Mouse (Mus musculus) CD4-positive, CD25-positive, alpha-beta regulatory T cell, adult 2 months (primary cell): ENCODE measurements at regions not wholly inside any gene's neighbourhood (a gene's known extent, or its start where the extent isn't known, plus 50 kb on each side); places are given as distances from the start of the nearest gene placed in this dataset.

Experiments
- DNase-seq: peaks from one replicate; pipeline ENCODE4 v3.0.0-alpha.2; 2012; ENCODE audit warnings: low read depth, low spot score

- DNase-seq: peak; percentile 46
Observed at GRCm38 (mm10) chr10:83819266-83819949, 96.7 kb downstream of the 1500009L16Rik start.

GRCm38 (mm10) chr10:83819950-83820275, 97.2 kb downstream of the 1500009L16Rik start:
- DNase-seq: no peak

- DNase-seq: no peak
Observed at GRCm38 (mm10) chr10:83821089-83821488, 98.4 kb downstream of the 1500009L16Rik start.

GRCm38 (mm10) chr10:83826105-83826504, 103.4 kb downstream of the 1500009L16Rik start:
- DNase-seq: no peak

- DNase-seq: no peak
Observed at GRCm38 (mm10) chr10:83836351-83836750, 113.7 kb downstream of the 1500009L16Rik start.

GRCm38 (mm10) chr10:83840226-83840625, 117.6 kb downstream of the 1500009L16Rik start:
- no peak for DNase-seq

- DNase-seq: no peak
Observed at GRCm38 (mm10) chr10:83850881-83851280, 128.2 kb downstream of the 1500009L16Rik start.

- no peak for DNase-seq
Observed at GRCm38 (mm10) chr10:83852194-83852593, 129.5 kb downstream of the 1500009L16Rik start.

- no peak for DNase-seq
Observed at GRCm38 (mm10) chr10:83852806-83853205, 130.1 kb downstream of the 1500009L16Rik start.

GRCm38 (mm10) chr10:83857794-83858442, 135.3 kb downstream of the 1500009L16Rik start:
- DNase-seq: no peak

GRCm38 (mm10) chr10:83858689-83859088, 136.0 kb downstream of the 1500009L16Rik start:
- no peak for DNase-seq

GRCm38 (mm10) chr10:83859633-83860032, 137.0 kb downstream of the 1500009L16Rik start:
- no peak for DNase-seq

- no peak for DNase-seq
Observed at GRCm38 (mm10) chr10:83861574-83862190, 139.0 kb downstream of the 1500009L16Rik start.

GRCm38 (mm10) chr10:83864591-83864990, 141.9 kb downstream of the 1500009L16Rik start:
- no peak for DNase-seq

- no peak for DNase-seq
Observed at GRCm38 (mm10) chr10:83865929-83866328, 143.3 kb downstream of the 1500009L16Rik start.

GRCm38 (mm10) chr10:83871736-83872400, 149.2 kb downstream of the 1500009L16Rik start:
- DNase-seq: no peak

- no peak for DNase-seq
Observed at GRCm38 (mm10) chr10:83878745-83879144, 156.1 kb downstream of the 1500009L16Rik start.

- DNase-seq: no peak
Observed at GRCm38 (mm10) chr10:83882119-83882890, 159.6 kb downstream of the 1500009L16Rik start.

- DNase-seq: no peak
Observed at GRCm38 (mm10) chr10:83882891-83883185, 160.2 kb downstream of the 1500009L16Rik start.

GRCm38 (mm10) chr10:83884553-83884952, 161.9 kb downstream of the 1500009L16Rik start:
- no peak for DNase-seq

- no peak for DNase-seq
Observed at GRCm38 (mm10) chr10:83888587-83888986, 165.9 kb downstream of the 1500009L16Rik start.

GRCm38 (mm10) chr10:83895741-83896150, 173.1 kb downstream of the 1500009L16Rik start:
- no peak for DNase-seq
